Mouse (Mus musculus) MEL (cell line): Measurements from ENCODE around the gene Mlc1.

Source experiments
- CHD1 ChIP-seq: IDR thresholded peaks from 2 replicates; pipeline ENCODE4 v1.6.1; 2012; ENCODE audit warnings: low read depth, mild to moderate bottlenecking, inconsistent platforms, low read length, improper control_type of control experiment
- CTCF ChIP-seq, 3 experiments: IDR thresholded peaks in 2 of 3; conservative IDR thresholded peaks in 1 of 3; 2 replicates each; pipeline ENCODE4 v1.5.1; 2011 to 2012; ENCODE audit warnings: low read length in 3 of 3, low read depth in 2 of 3, mild to moderate bottlenecking in 2 of 3, improper control_type of control experiment in 1 of 3, inconsistent platforms in 1 of 3, mixed read lengths in 1 of 3, moderate library complexity in 1 of 3; ENCODE audit not compliant: control insufficient read depth in 1 of 3, insufficient read depth in 1 of 3, poor library complexity in 1 of 3, severe bottlenecking in 1 of 3
- ETS1 ChIP-seq: IDR thresholded peaks from 2 replicates; pipeline ENCODE4 v1.6.1; 2012; ENCODE audit warnings: low read depth, mild to moderate bottlenecking, inconsistent platforms, low read length, improper control_type of control experiment, moderate library complexity
- KAT2A ChIP-seq: conservative IDR thresholded peaks from 2 replicates; pipeline ENCODE4 v1.6.1; 2012; ENCODE audit warnings: low read depth, low read length, improper control_type of control experiment, inconsistent platforms
- POLR2A ChIP-seq, 2 experiments: IDR thresholded peaks; 2 replicates each; pipeline ENCODE4 v1.6.1; 2011 to 2012; ENCODE audit warnings: low read length in 2 of 2, mild to moderate bottlenecking in 2 of 2, control low read depth in 1 of 2, improper control_type of control experiment in 1 of 2, low read depth in 1 of 2, moderate library complexity in 1 of 2; ENCODE audit not compliant: control insufficient read depth in 1 of 2, insufficient read depth in 1 of 2, poor library complexity in 1 of 2
- USF1 ChIP-seq: IDR thresholded peaks from 2 replicates; pipeline ENCODE4 v1.6.1; 2014; ENCODE audit warnings: low read depth, mild to moderate bottlenecking, inconsistent platforms, low read length, improper control_type of control experiment, moderate library complexity

GRCm38 (mm10) chr15:88957522-88957921 is 21.3 kb downstream of the Mlc1 start:
- TF ChIP-seq POLR2A (IDR thresholded peaks at IDR 0.05; ENCODE audit: control insufficient read depth in 1 of 2, insufficient read depth in 1 of 2, low read depth in 1 of 2, low read length in 2 of 2, poor library complexity in 1 of 2) (no peak), CTCF (IDR thresholded peaks at IDR 0.05 in 2 of 3, conservative IDR thresholded peaks at IDR 0.05 in 1 of 3; ENCODE audit: control insufficient read depth in 1 of 3, insufficient read depth in 1 of 3, low read depth in 2 of 3, low read length in 3 of 3, poor library complexity in 1 of 3, severe bottlenecking in 1 of 3) (no peak), ETS1 (no peak), USF1 (no peak), CHD1 (no peak), KAT2A (no peak)
